Mouse (Mus musculus): ENCODE results near the gene Nrxn2. TPM values are rescaled to one million over a fixed set of nuclear protein-coding genes. Genes with fewer than 3 reads are reported as not detected.

Gene Nrxn2
- under 1 TPM; 0.23 to 0.27 TPM for polyA plus RNA-seq (2017; shearing (Covaris generic))

GRCm38 (mm10) chr19:6418233-6418879 lies at the start of gene Nrxn2:
Nrxn2 (plus strand) TSS chr19:6418731.

GRCm38 (mm10) chr19:6384128-6384527 lies 34.4 kb upstream of the Nrxn2 start, which contains the start of gene Pygm:
Pygm (plus strand) TSS chr19:6384399.

GRCm38 (mm10) chr19:6399285-6400095 lies 19.0 kb upstream of the Nrxn2 start, which contains the start of gene Rasgrp2:
Rasgrp2 (plus strand) TSS chr19:6399340.

DNA sequence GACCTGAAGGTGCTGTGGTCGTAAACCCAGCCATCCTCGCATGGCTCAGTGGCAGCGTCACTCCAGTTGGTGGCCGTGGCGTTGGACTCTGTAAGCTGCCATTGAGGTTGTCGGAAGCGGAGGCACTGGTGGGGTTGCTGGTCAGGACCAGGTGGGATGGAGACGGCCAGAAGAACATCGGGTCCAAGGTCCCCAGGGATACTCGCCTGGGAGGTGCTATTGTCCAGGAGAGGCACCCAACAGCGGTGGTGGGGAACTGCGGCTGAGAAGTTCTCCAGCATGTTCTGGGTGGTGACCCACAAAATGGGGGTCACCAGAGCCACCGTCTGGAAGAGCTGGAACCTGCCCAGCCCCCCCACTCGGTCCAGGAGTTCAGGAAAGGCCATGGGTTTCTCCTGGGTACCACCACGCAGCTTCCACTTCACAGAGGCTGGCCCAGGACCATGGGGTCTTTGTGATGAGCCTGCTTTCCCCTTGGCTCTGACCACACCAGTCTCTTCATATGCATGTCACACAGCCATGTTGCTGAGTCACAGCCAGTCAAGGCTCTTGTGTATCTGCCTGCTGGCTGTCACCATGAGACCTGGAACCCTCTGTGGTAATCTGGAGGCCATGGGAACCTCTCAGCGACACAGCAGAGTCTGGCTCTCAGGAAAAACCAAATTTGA lies 124.0 kb downstream of the Nrxn2 start, which contains the start of gene Slc22a12:
TSS of gene Slc22a12 (minus strand) at position 666 of the 668 bp plus-strand sequence.

Other genes starting within 250 kb of the Nrxn2 start
- not detected for gene Majin, start 234.3 kb upstream of the Nrxn2 start, polyA plus RNA-seq (2017; shearing (Covaris generic))
- not detected for gene Gpha2, start 192.4 kb upstream of the Nrxn2 start, polyA plus RNA-seq (2017; shearing (Covaris generic))
- gene Ppp2r5b, start 182.9 kb upstream of the Nrxn2 start, polyA plus RNA-seq (2017; shearing (Covaris generic)), result 10 to 100 TPM; 11.2 to 16.8 TPM
- gene Atg2a, start 177.1 kb upstream of the Nrxn2 start, polyA plus RNA-seq (2017; shearing (Covaris generic)), result 10 to 100 TPM; 13.3 to 32.4 TPM
- gene Ehd1, start 142.0 kb upstream of the Nrxn2 start, polyA plus RNA-seq (2017; shearing (Covaris generic)), result 10 to 100 TPM; 34.9 to 43.9 TPM
- under 1 TPM; 0.20 to 0.64 TPM for gene Cdc42bpg, start 112.3 kb upstream of the Nrxn2 start, polyA plus RNA-seq (2017; shearing (Covaris generic))
- gene Men1, start 83.8 kb upstream of the Nrxn2 start, polyA plus RNA-seq (2017; shearing (Covaris generic)), result 10 to 100 TPM; 33.5 to 46.0 TPM
- 100 to 1,000 TPM; 151 to 161 TPM for gene Map4k2, start 77.6 kb upstream of the Nrxn2 start, polyA plus RNA-seq (2017; shearing (Covaris generic))
- gene Sf1, start 55.0 kb upstream of the Nrxn2 start, polyA plus RNA-seq (2017; shearing (Covaris generic)), result 100 to 1,000 TPM; 191 to 248 TPM
- gene Pygm, start 34.3 kb upstream of the Nrxn2 start, polyA plus RNA-seq (2017; shearing (Covaris generic)), result 10 to 100 TPM in 1 of 2 experiments, 1 to 10 TPM in 1; 5.2 to 11.2 TPM
- 100 to 1,000 TPM; 164 to 422 TPM for gene Rasgrp2, start 19.4 kb upstream of the Nrxn2 start, polyA plus RNA-seq (2017; shearing (Covaris generic))
- under 1 TPM in 1 of 2 experiments, not detected in 1; 0.25 TPM for gene Slc22a12, start 124.3 kb downstream of the Nrxn2 start, polyA plus RNA-seq (2017; shearing (Covaris generic))